Mouse (Mus musculus) limb, embryonic 12.5 days (tissue): ENCODE data around the gene Mpnd. TPM values are rescaled to one million over a fixed set of nuclear protein-coding genes. Genes with fewer than 3 reads are reported as not detected.

Experiments used
- ATAC-seq: fragments of 200-750 bp; cut with Nextera tagmentation; 2 replicates; pipeline ENCODE4 v1.8.0; 2017; ENCODE audit warnings: low read depth, moderate TSS enrichment; ENCODE audit not compliant: insufficient number of reproducible peaks, insufficient read depth, low FRiP score, low TSS enrichment
- H3K27ac ChIP-seq: fragments of 300-500 bp; sonication (generic); 2 replicates; pipeline ENCODE4 v1.5.1; 2016; ENCODE audit warnings: mild to moderate bottlenecking, moderate library complexity
- H3K27me3 ChIP-seq: fragments of 300-500 bp; sonication (generic); 2 replicates; pipeline ENCODE4 v1.6.1; 2016; ENCODE audit warnings: mild to moderate bottlenecking, moderate library complexity
- H3K36me3 ChIP-seq: fragments of 300-500 bp; sonication (generic); 2 replicates; pipeline ENCODE4 v1.6.1; 2016; ENCODE audit warnings: mild to moderate bottlenecking, moderate library complexity
- H3K4me1 ChIP-seq: fragments of 300-500 bp; sonication (generic); replicated peaks from 2 replicates; pipeline ENCODE4 v1.6.1; 2016
- H3K4me2 ChIP-seq: fragments of 300-500 bp; sonication (generic); 2 replicates; pipeline ENCODE4 v1.6.1; 2016; ENCODE audit warnings: mild to moderate bottlenecking, moderate library complexity
- H3K4me3 ChIP-seq: fragments of 300-500 bp; sonication (generic); replicated peaks from 2 replicates; pipeline ENCODE4 v1.5.1; 2016; ENCODE audit warnings: mild to moderate bottlenecking
- H3K9ac ChIP-seq: fragments of 300-500 bp; sonication (generic); replicated peaks from 2 replicates; pipeline ENCODE4 v1.6.1; 2016; ENCODE audit warnings: mild to moderate bottlenecking, moderate library complexity
- H3K9me3 ChIP-seq: fragments of 300-500 bp; sonication (generic); 2 replicates; pipeline ENCODE4 v1.6.1; 2016; ENCODE audit warnings: mild to moderate bottlenecking, moderate library complexity
- WGBS: fragments of 180-500 bp; shearing (Covaris S2); methylation state at CpG from one replicate; pipeline ENCODE4 v1.1.7; 2016; 5-methylcytosine and 5-hydroxymethylcytosine counted together
- polyA plus RNA-seq: library from polyadenylated mRNA; unstranded; fragments of >200 nt; fragmentation: Nextera tagmentation; extraction: Ambion mirVana; gene quantifications from 2 replicates; pipeline ENCODE4 v1.2.1, GENCODE M21; 2016

Gene Mpnd
- polyA plus RNA-seq, 1 experiment from 2014 or later: 169 TPM

GRCm38 (mm10) chr17:56009962-56010240 lies 4.4 kb downstream of the Mpnd start:
- H3K36me3 ChIP-seq: peaks cover 42% of the 10 kb centered on the region
- H3K27me3 ChIP-seq: no peaks in the 10 kb centered on the region
- H3K4me3 ChIP-seq: peak overlapping the region; percentile 83
- peak overlapping the region; percentile 81 for H3K9ac ChIP-seq
- H3K4me1 ChIP-seq: peaks cover 28% of the 10 kb centered on the region
- 26% methylated on average over 2 of the region's 2 CpGs for WGBS
- H3K4me2 ChIP-seq: peak overlapping the region; percentile 90
- H3K27ac ChIP-seq: peak overlapping the region; percentile 95
- no peak for ATAC-seq
- H3K9me3 ChIP-seq: no peaks in the 10 kb centered on the region

DNA sequence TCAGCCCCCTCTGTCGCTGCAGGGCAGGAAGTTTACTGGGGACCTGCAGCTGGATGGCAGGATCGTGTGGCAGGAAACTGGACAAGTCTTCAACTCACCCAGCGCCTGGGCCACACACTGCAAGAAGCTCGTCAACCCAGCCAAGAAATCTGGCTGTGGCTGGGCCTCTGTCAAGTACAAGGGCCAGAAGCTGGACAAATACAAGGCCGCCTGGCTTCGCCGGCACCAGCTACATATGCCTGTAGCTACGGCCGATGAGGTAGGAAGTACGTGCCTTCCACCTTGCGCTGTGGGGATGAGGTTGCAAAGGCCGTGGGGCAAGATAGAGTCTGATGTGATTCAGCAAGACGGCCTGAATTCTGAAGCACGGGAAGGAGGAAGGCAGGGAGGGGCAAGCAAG lies 4.7 kb downstream of the Mpnd start:
- H3K27ac ChIP-seq: no peak overlapping the region
- 67% methylated on average over 14 of the region's 14 CpGs for WGBS
- no peak for ATAC-seq

GRCm38 (mm10) chr17:56010681-56011080 lies 5.2 kb downstream of the Mpnd start:
- Histone ChIP-seq H3K4me1 (peaks cover 28% of the 10 kb centered on the region), H3K4me3 (peak overlapping the region; percentile 83), H3K9ac (peak overlapping the region; percentile 81; the same call in 1 of the 2 replicates), H3K36me3 (peaks cover 49% of the 10 kb centered on the region), H3K4me2 (peak overlapping the region; percentile 90), H3K27ac (no peak overlapping the region), H3K9me3 (no peaks in the 10 kb centered on the region), H3K27me3 (no peaks in the 10 kb centered on the region)
- WGBS: 15% methylated on average over 9 of the region's 9 CpGs
- no peak for ATAC-seq

More for the DNA sequence above, 4.7 kb downstream of the Mpnd start:
- Histone ChIP-seq H3K36me3 (peaks cover 45% of the 10 kb centered on the region), H3K4me3 (peak overlapping the region; percentile 83), H3K27me3 (no peaks in the 10 kb centered on the region), H3K4me2 (peak overlapping the region; percentile 90), H3K4me1 (peaks cover 28% of the 10 kb centered on the region), H3K9ac (peak overlapping the region; percentile 81), H3K9me3 (no peaks in the 10 kb centered on the region)

DNA sequence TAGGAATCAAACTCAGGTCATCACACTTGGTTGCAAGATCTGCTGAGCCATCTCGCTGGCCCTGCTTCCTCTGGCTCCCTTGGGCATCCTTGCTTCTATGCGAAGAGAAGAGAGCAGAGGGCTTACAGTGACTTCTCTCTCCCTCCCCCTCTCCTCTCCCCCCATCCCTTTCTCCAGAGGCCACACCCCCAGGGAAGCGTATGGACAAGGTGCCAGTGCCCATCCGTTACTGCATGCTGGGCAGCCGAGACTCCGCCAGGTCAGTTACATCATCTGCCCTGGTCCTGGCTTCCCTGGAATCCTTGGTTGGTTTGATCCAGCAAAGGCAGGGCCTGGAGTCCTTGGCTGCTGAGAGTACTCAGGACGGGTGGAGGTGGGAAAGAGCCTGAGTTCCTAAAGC lies 5.9 kb downstream of the Mpnd start:
- ATAC-seq: no peak
- H3K9me3 ChIP-seq: no peaks in the 10 kb centered on the region
- no peak overlapping the region for H3K4me2 ChIP-seq
- no peaks in the 10 kb centered on the region for H3K27me3 ChIP-seq
- H3K4me1 ChIP-seq: peaks cover 28% of the 10 kb centered on the region
- no peak overlapping the region for H3K4me3 ChIP-seq
- no peak overlapping the region for H3K9ac ChIP-seq
- peaks cover 57% of the 10 kb centered on the region for H3K36me3 ChIP-seq
- WGBS: 85% methylated on average over 7 of the region's 7 CpGs
- no peak overlapping the region for H3K27ac ChIP-seq

DNA sequence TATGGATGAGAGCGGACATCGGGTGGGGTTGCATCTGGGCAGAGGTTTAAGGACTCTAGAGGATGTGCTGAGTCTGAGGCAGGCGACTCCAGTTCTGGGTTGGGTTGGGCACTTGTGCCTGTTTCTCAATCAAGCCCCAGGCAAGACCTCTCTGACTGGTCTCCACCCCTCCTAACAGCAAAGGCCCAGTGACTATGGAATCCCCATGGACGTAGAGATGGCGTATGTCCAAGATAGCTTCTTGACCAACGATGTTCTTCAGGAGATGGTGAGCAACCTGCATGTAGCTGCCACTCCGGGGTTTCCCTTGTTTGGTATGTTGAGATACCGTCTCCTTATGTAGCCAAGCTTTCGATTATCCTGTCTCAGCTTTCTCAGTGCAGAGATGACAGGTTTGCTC lies 9.8 kb downstream of the Mpnd start:
- H3K9me3 ChIP-seq: no peaks in the 10 kb centered on the region
- no peaks in the 10 kb centered on the region for H3K27me3 ChIP-seq
- no peak for ATAC-seq
- H3K4me3 ChIP-seq: no peak overlapping the region
- no peak overlapping the region for H3K9ac ChIP-seq
- no peak overlapping the region for H3K4me2 ChIP-seq
- H3K36me3 ChIP-seq: peaks cover 96% of the 10 kb centered on the region
- WGBS: 96% methylated on average over 9 of the region's 9 CpGs
- H3K27ac ChIP-seq: no peak overlapping the region
- peaks cover 9% of the 10 kb centered on the region for H3K4me1 ChIP-seq

DNA sequence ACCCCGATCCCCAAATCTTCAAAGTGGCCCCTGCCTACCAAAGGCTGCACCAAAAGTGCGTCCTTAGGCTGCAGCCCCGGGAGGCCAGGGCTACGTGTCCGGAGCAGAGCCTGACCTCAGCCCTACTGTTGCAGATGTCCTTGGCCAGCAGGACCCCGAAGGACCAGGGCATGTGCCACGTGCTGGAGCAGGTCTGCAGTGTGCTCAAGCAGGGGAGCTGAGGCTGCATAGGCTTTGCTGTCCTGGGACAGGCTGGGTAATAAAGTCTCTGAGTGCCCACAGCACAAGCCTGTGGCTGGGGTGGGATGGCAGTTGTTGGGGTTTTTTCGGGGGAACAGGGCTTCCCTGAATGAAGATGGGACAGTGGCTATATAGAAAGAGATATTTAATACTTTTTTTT lies 10.9 kb downstream of the Mpnd start:
- Histone ChIP-seq H3K9ac (no peak overlapping the region), H3K4me2 (no peak overlapping the region), H3K36me3 (peaks cover 97% of the 10 kb centered on the region), H3K4me1 (no peaks in the 10 kb centered on the region; the same call in 1 of the 2 replicates), H3K27me3 (no peaks in the 10 kb centered on the region), H3K27ac (no peak overlapping the region), H3K4me3 (no peak overlapping the region), H3K9me3 (no peaks in the 10 kb centered on the region)
- ATAC-seq: no peak
- 86% methylated on average over 8 of the region's 8 CpGs for WGBS

DNA sequence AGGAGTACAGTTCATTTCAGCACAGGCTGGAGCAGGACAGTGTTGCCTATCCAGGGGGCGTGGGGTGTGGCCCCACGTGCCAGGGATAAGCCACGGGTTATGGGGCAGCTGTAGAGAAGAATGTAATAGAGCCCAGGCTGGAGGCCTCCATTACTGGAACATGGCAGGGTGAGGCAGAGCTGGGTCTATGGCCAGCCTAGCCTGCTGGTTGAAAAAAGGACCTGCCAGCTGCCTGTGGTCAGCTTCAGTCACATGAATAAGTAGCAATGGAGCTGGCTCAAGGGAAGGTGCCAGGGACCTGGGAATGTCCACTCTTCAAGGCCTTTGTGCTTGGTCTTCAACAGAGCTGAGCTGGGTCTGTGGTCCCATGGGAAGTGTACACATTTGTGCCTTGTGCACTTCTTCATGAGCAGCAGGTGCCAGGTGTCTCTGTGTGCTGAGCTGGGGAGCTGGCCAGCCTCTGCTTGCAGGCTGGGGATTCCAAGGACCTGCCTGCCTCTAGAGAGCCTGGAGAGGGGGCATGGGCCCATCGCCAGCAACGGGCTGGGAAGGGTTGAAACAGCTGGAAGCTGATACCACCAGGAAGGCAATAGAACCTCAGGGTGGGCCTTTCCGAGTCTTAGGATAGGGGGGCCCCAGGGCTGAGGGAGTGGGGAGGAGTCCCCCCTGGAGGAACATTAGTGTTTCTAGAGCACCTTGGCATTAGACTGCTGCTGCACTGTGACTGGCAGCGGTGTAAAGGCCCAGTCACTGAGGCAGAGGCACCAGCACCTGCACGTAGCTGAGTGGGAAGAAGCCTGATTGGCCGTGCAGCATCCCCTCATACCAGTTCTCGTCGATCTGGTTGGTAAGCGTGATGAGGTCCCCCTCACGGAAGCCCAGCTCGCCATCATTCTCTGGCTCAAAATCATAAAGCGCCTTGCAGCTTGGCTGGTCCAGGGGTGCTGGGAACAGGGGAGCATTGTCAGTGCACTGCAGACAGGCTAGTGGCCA lies 11.6 kb downstream of the Mpnd start:
- H3K4me3 ChIP-seq: no peak overlapping the region

GRCm38 (mm10) chr17:56017848-56018247 lies 12.3 kb downstream of the Mpnd start:
- Histone ChIP-seq H3K36me3 (peaks cover 96% of the 10 kb centered on the region), H3K27me3 (no peaks in the 10 kb centered on the region), H3K4me1 (no peaks in the 10 kb centered on the region; the same call in 1 of the 2 replicates), H3K27ac (no peak overlapping the region), H3K9me3 (no peaks in the 10 kb centered on the region), H3K4me2 (no peak overlapping the region), H3K4me3 (no peak overlapping the region), H3K9ac (no peak overlapping the region)
- no peak for ATAC-seq
- 88% methylated on average over 7 of the region's 7 CpGs for WGBS

More for the DNA sequence above, 11.6 kb downstream of the Mpnd start:
- WGBS: 83% methylated on average over 15 of the region's 15 CpGs
- no peak overlapping the region for H3K27ac ChIP-seq
- peaks cover 94% of the 10 kb centered on the region for H3K36me3 ChIP-seq
- H3K27me3 ChIP-seq: no peaks in the 10 kb centered on the region
- no peaks in the 10 kb centered on the region for H3K9me3 ChIP-seq
- no peak for ATAC-seq
- no peak overlapping the region for H3K9ac ChIP-seq
- no peak overlapping the region for H3K4me2 ChIP-seq
- no peaks in the 10 kb centered on the region; the same call in 1 of the 2 replicates for H3K4me1 ChIP-seq

DNA sequence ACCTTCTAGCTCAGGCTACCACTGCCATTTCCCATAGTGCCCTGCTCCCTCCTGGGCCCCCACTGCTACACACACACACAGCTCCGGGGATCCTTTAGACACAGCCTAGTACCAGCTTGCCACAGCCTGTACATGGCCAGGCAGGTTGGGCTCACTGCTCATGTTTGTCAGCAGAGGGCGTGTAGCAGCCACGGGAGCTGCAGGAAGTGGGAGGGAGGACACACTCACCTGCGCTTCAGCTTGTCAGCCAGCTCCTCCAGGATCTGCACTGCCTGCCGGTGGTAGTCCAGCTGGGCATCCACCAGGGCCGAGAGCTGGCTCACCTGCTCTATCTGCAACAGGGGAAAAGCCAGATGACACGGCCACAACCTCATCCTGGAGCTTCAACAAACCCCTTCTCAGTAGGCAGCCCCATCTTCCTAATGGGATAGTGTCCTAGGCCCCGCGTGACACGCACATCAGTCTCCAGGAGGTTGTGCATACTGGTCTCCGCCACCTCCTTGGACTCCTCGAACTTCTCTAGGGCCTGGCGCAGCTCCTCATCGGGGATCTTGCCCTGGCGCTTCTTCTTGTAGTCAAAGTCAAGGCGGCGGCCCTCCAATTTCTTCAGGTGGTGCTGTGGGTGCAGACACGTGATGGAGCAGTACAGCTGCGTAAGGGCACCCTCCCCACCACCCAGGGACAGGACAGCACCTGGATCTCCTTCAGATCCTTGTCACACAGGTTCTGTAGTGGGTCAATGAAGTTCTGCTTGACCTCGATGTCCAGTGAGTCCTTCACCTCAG lies 13.0 kb downstream of the Mpnd start:
- Histone ChIP-seq H3K9ac (no peak overlapping the region), H3K27me3 (no peaks in the 10 kb centered on the region), H3K4me1 (no peaks in the 10 kb centered on the region; the same call in 1 of the 2 replicates), H3K4me3 (no peak overlapping the region), H3K27ac (peak overlapping the region; percentile 23; the same call in 1 of the 2 replicates), H3K36me3 (peaks cover 96% of the 10 kb centered on the region), H3K9me3 (no peaks in the 10 kb centered on the region), H3K4me2 (no peak overlapping the region)
- 73% methylated on average over 20 of the region's 20 CpGs for WGBS
- no peak for ATAC-seq

DNA sequence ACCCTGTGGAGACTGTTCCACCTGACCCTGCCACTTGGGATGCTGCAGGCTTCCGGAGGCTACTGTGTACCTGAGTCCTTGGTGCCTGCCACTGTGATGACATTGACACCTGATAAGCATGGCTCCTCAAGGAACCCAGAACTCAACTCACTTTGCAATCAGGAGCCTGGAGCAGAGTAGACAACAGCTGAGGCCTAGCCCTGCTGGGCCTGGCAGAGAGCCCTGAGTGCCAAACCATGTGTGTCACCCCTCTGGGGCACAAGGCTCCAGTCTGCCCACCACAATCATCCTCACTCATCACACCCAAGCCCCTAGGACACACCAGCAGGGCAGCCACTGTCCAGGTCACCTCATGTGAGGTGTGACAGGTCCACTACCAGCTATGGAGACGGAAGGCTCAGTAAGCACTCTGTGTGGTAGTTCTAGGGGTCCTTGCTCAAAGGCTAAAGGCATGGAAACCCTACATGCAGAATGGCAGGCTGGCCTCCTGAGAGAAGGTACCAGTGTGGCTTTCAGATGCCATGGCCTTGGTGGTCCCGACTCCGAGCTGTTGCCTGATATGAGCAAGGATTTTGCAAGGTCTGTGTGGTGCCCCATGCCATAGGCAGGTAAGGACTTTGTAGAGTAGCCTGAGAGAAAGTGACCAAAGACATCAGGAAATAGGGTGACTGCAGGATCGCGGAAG lies 15.0 kb downstream of the Mpnd start:
- Histone ChIP-seq H3K9ac (no peak overlapping the region), H3K9me3 (no peaks in the 10 kb centered on the region), H3K27ac (no peak overlapping the region), H3K4me2 (no peak overlapping the region), H3K36me3 (peaks cover 92% of the 10 kb centered on the region), H3K4me1 (no peaks in the 10 kb centered on the region; the same call in 1 of the 2 replicates), H3K4me3 (no peak overlapping the region), H3K27me3 (no peaks in the 10 kb centered on the region)
- ATAC-seq: no peak
- WGBS: 89% methylated on average over 6 of the region's 6 CpGs
